Mouse (Mus musculus): ENCODE measurements around the gene Tapt1. TPM values are rescaled to one million over a fixed set of nuclear protein-coding genes. Genes with fewer than 3 reads are reported as not detected.

Tapt1 gene
- total RNA-seq, 2 experiments from 2014 or later = 60.3 to 67.6 TPM

DNA sequence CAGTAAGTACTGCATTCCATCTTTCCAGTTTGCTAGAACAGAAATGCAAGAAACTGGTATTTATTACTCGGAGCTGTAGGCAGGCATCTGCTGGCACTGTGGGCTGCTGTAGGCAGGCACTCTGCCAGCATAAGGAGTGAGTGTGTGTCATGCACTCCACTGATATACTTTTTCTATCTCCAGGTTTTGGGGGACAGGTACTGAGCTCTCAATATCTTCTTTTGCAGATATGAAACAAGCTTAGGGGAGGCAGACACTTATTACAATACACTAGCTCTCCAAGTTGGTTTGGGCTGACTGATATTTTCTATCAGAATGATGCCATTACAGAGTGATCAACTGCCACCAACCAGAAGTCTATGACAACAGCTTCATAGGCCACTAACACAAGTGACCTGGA lies 23.0 kb downstream of the Tapt1 start:
- ATAC-seq (replicated peaks; ENCODE audit: low FRiP score, poor library complexity, severe bottlenecking) = peak; percentile 89

DNA sequence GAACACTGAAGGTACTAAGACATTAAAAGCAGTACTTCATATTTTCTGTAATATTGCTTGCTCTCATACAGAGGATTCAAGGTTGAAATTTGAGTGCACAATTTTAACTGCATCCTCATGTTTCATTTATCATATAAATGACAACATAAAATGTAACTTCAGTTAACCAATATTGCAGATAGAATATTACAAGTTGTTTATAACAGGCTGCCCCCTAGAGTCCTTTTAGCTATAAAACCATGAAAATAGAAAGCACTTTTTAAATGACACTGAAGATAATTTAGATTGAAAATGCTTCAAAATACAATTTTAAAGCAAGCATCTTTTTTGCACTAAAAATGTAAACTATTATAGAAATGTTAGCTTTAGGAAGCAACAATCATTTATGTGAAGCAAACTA lies 24.8 kb downstream of the Tapt1 start:
- no peak for ATAC-seq (replicated peaks; ENCODE audit: low FRiP score, poor library complexity, severe bottlenecking)

DNA sequence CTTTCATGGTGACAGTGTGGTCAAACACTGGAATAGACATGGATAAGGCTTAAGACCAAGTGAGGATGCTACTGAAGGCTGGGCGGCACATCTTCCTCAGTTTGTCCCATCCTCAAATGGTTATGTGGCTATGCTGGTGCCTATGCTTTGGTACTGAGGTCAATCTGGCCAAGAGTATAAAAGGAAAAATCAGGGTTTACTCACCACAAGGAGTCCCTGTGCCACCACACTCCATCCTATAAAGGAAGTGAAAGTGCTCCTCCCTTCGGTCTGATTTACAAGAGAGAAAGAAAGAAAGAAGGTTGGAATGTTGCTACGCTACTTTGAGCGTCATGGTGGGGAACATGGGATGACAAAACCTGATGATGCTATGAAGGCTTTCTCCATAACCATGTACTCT lies 27.3 kb downstream of the Tapt1 start:
- ATAC-seq (replicated peaks; ENCODE audit: low FRiP score, poor library complexity, severe bottlenecking) = no peak

DNA sequence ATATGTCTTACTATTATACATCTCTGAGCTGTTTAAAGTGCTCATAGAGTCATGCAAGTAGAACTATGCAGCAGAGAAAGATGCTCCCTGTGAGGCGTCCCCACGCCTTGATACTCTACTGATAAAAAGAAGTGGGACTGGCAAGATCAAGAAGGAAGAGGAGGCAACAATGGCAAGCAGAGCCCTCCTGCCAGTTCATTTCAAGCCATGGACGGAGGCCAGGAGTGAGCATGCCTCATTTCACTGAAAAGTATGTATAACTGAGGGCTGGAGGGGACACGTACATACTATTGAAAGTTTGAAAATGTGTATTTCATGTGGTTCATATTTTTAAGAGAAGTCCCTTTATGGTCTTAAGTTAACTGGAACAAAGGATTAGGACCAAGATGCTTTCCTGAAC lies 28.0 kb downstream of the Tapt1 start:
- no peak for ATAC-seq (replicated peaks; ENCODE audit: low FRiP score, poor library complexity, severe bottlenecking)

DNA sequence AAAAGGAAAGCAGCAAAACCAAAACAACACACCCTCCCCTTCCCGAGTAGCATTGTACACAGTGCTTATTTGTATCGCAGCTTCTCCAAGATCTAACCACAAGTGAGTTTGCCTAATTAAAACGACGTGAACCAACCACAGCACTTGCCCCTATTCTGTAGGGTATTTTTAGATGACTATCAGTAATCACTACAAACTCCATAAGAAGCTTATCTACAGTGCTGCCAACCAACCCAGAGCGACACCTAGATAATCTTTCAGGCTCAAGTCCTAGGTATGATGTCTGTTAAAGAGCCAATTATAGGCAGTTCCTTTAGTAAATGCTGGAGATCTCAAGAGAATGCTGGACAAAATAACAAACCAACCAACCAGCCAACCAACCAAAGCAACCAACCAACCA lies 28.6 kb downstream of the Tapt1 start:
- no peak for ATAC-seq (replicated peaks; ENCODE audit: low FRiP score, poor library complexity, severe bottlenecking)

DNA sequence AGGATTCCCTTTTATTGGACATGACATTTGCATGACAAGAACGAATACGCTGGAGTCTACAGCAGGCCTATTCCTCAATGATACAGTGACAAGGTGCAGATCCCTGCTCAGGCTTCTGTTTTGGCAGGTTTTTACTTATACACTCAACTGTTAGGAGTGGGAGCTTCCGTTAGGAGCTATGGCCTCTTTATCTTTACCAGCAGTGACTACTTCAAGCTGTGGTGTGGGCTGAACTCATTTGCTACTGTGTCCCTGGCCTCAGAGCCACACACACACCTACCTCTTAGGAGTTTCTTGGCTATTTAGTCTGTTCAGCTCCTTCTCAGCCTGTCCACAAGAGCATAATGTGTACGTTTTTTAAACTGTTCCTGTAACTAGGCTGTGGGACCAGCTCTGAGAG lies 30.3 kb downstream of the Tapt1 start:
- peak; percentile 47; the same call in 1 of the 2 replicates for ATAC-seq (replicated peaks; ENCODE audit: low FRiP score, poor library complexity, severe bottlenecking)

DNA sequence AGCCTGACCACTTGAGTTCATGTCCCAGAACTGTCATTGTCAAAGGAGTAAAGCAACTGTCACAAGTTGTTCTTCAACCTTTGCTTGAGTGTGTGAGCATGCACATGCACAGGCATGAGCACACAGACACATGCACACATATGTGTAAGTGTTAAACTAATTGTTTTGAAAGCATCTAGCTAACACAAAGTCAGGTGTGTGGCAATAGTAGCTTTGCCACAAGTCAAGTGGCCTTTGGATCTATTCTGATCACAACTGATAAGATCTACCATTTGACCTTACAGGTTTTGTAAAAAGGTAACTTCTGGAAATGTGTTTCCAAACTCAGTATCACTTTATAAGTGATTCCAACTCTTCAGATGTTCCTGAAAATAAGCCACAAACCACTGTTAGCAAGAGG lies 39.1 kb downstream of the Tapt1 start:
- ATAC-seq (replicated peaks; ENCODE audit: low FRiP score, poor library complexity, severe bottlenecking) = no peak

DNA sequence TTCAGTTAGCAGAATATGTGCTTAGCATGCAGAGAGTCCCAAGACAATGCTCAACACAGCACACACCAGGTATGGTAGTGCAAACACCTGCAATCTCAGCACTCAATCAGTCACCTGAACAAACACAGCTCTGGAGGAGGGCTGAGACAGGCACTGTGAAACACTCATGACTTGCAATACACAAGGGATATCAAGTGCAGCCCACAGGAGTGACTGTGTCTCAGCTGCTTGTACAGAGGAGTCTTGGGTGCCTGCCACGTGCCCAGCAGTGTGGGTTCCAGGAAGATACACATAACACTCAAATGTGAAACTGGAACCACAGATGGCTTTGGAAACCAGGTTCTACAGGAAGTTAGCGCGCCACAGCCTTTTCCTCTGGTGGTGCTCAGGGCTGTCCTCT lies 44.8 kb downstream of the Tapt1 start:
- no peak for ATAC-seq (replicated peaks; ENCODE audit: low FRiP score, poor library complexity, severe bottlenecking)

DNA sequence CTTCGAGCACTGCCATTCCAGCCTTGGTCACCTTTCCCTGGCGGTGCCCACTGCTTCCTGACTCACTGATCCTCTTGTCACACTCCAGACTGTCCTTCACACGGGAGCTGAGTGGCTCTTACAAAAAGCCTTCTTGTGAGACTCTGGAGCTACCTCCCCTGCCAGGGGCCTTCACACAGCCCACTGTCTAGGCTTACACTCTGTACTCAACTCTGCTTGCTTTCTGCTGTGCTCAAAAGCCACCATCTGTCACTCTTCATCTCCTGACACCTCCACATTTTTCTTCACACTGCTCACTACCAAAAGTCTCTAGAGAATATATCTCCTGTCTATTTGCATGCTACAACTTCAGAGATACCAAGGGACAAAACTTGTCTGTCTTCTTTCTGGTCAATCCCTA lies 46.0 kb downstream of the Tapt1 start:
- no peak for ATAC-seq (replicated peaks; ENCODE audit: low FRiP score, poor library complexity, severe bottlenecking)

DNA sequence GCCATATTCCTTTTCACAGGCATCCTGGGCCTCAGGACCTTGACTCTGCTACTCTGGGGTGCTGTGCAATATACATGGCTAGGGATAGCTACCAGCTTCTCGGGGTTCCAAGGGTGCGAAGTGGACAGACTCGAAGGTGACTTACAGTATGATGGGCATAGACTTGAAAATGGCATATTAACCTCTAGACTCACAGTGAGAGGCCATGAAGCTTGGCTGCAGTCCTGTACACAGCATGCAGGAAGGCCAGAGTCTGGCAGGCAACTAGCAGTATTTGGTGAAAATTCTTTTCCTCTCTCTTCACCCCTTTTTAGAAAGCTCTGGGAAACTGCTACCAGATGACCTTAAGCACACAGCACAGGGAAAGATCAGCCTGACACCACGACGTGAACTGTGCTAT lies 52.4 kb downstream of the Tapt1 start:
- ATAC-seq (replicated peaks; ENCODE audit: low FRiP score, poor library complexity, severe bottlenecking) = no peak

DNA sequence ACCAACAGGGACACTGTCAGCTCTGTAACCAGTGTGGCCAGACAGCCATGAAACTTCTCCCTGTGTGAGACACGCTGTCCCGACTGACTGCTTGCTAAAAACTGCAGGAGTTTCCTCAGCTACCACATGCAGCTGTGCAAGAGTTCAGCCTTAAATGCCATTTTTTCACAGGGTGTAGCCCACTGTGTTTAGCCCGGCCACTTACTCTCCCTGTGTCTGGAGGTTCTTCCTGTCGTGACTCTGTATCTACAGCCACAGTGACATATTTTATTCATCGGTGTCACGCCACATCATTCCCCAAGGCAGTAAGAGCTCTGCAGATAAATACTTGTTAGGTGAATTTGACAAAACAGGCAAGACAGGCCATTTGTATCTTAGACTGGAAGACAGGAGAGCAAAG lies 59.6 kb downstream of the Tapt1 start:
- ATAC-seq (replicated peaks; ENCODE audit: low FRiP score, poor library complexity, severe bottlenecking) = no peak

DNA sequence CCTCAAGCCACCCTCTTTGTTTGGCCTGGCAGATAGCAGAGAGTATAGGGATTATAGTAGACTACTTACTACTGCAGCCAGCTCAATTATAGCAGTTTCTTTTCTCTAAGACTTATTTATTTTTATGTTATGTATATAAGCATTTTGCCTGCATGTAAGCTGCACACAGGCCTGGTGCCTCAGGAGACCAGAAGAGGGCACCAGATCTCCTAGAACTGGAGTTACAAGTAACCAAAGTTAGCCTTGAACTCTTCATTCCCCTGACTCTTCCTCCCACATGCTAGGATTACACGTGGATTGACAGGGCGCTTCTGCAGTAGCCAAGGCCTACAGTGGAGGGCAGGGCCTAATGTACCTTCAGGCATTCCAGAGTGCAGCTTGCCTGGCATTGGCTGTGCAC lies 60.6 kb downstream of the Tapt1 start:
- no peak for ATAC-seq (replicated peaks; ENCODE audit: low FRiP score, poor library complexity, severe bottlenecking)

DNA sequence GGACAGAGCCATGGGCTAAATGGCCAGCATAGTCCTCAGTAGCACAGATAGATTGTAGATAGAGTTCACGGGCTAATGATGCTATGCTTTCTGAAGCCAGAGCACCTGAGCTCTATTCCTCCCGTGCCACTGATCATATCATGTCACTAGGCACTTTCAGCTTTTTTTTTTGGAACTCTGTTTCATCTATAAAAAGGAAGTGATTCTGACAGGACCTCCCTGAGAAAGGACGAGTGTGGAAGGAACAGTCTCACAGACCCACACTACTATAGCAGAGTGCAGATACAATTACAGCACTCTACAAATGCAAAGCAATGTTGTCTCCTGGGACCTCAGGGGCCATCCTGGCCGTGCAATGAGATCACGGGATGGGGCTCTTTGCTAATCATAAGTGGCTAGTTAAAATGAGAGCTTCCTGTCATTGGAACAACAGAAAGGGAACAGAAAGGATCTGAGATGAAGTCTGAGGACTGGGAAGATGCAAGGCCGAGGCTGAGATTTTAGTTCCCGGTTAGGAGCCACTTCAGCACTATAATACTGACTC lies 62.1 kb downstream of the Tapt1 start:
- no peak for ATAC-seq (replicated peaks; ENCODE audit: low FRiP score, poor library complexity, severe bottlenecking)

DNA sequence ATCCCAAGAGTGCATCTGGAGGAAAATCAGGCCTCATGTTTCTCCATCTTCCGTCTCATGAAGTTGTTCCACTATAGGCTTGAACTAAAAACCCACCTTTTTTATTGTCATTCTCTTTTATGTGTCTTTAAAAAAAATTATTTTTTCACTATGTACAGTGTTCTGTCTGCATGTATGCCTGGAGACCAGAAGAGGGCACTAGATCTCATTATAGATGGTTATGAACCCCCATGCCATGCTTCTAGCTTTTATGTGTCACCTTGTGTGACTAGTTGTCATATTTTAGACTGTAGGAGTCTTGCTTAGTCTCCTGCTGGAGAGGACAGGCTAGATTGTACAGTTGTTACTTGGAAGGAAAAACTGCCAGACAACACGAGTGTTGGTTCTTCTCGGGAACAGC lies 63.1 kb downstream of the Tapt1 start:
- no peak for ATAC-seq (replicated peaks; ENCODE audit: low FRiP score, poor library complexity, severe bottlenecking)

DNA sequence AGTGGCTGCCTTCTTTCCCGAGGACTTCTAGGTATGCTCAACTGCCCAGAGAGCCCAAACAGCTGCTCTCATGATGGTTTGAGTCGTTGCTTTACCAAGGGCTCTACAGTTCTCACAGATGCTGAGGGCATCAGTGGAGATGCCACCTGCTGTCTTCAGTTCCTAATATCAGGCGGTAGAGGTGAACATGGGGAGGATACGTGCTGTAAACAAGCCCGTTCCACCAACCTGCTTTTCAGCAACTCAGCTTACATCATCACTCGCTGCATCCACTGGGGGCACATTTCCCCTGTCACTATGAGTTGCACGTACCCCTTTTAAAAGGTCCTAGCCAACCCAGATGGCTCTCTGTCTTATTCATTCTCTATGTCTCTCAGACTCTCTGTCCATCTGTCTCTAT lies 63.6 kb downstream of the Tapt1 start:
- ATAC-seq (replicated peaks; ENCODE audit: low FRiP score, poor library complexity, severe bottlenecking) = no peak

DNA sequence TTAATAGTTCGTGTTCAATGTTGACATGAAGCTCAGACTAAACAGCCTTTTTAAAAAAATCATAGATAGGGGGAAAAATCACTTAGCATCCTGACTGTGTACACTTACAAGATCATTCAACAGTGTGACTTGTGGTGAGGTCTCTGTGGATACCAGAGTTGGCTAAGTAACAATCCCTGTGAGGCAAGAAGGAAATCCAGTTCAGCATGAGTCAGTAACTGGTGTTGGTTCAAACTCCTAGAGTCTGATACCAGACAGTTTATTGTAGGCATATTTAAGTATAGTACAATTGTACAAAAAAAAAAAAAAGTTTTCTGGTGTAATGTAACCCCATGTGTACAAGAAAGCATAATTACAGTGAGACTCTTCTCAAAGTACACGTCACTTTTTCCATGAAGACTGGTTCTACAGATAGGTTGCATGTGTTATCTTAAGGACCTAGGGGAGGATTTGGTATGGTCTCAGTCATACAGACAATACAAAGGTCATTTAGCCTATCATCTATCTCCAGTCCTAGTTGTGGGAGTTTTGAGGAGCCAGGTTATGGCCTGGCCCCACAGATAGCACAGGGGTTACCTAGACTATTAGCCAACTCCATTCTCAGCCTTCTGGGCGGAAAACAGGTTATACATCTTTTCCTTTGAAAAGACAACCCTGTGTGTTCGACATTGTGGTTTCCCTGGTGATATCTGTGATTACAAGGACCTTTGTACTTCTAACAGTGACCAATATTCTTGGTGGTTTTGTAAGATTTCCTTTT lies 66.6 kb downstream of the Tapt1 start:
- no peak for ATAC-seq (replicated peaks; ENCODE audit: low FRiP score, poor library complexity, severe bottlenecking)

DNA sequence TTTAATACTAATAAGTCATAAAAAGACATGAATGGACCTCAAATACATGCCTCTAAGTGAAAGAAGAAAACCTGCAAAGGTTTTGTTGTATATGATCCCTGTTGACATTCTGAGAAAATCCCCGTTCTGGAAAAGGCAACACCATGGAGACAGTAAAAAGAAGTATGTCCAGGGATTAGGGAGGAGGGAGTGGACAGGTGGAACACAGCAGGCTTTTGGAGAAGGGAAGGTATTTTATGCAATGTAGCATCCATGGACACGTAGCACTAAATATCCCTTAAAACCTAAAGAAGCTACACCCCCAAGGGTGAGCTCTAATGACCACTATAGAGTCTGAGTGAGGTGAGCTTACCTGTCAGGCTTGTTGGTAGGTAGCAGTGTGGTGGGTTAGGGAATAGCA lies 67.2 kb downstream of the Tapt1 start:
- no peak for ATAC-seq (replicated peaks; ENCODE audit: low FRiP score, poor library complexity, severe bottlenecking)

DNA sequence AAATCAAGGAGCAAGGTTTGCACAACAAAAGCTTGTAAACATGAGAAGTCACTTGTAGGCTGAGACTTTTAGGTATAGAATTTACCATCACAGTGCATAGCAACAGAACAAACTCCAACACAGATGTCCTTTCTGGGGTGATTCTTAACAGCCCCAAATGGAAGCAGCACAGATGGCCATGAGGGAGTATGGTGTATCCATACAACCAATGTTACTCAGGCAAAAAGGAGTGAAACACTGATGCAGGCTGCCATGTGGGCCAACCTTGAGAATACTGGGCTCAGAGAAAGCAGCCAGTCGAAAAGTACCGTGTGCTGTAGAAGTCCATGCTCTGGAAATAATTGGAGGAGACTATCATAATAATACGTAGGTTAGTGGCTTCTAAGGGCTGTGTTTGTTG lies 68.0 kb downstream of the Tapt1 start:
- ATAC-seq (replicated peaks; ENCODE audit: low FRiP score, poor library complexity, severe bottlenecking) = no peak

DNA sequence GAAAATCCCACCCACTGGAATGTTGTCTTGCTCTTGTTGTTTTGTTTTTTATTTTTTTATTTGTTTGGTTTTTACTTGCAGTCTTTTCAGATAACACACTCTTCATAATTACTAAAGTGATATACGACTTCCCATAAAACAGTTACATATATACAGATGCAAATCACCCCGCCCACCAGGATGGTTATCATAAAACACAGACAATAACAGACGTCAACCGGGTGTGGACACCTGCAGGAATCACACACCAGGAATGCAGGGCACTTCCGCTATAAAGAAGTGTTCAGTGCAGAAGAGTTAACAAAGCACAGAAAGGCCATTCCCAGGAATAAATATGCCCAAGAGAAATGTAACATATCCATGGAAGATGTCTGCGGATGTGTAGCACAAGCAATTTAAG lies 68.7 kb downstream of the Tapt1 start:
- ATAC-seq (replicated peaks; ENCODE audit: low FRiP score, poor library complexity, severe bottlenecking) = no peak

DNA sequence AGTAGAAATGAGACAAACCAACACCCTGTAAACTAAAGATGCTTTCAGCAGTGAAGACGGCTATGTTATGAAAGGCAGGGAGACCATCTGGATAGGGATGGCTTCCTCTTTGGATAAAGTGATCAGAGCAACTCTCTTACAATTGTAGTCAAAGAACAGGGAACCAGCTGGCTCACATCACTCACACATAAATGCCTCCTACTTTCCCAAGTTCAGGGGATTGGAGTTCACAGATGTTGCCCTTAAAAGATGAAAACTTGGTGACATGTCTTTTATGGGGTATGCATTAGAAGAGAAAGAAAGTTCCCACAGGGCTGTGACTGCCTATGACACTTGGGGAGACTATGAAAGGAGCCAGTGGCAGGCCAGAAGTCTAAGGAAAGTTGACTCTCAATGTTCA lies 73.4 kb downstream of the Tapt1 start:
- no peak for ATAC-seq (replicated peaks; ENCODE audit: low FRiP score, poor library complexity, severe bottlenecking)

DNA sequence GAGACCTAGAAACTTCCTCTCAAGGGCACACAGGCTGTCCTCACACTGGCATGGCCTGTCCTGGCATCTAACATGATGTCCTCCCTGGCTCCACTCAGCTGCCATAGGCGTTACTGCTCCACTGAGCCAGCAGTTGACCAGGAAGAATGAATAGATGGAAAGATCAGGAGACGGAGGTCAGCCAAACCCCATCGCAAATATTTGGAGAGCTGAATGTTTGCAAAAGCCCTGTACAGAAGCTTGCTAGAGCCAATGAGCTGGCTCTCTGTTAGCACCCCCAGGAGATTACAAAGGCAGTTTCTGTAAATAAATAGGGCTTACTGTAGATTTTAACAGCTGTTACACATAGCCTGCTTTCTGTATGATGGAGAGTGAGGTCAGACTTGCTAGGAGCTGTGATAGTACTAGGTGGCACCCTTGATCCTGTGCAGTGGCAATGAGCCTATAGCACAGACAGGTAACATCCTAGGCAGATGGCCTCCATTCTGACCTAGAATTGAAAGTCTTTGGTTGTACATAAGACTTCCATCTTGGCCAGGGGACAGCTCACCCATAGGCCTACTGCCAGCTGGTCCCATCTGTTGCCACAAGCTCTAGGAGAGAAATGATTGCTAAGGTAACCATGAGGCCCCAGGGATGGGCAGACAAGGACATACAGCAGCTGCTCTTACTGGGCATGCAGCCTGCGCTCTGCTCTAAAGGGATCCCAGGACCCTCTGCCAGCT lies 74.9 kb downstream of the Tapt1 start:
- no peak for ATAC-seq (replicated peaks; ENCODE audit: low FRiP score, poor library complexity, severe bottlenecking)

Measured in erythroblast, adult 5-6 weeks (primary cell).